Mouse (Mus musculus) 416B (cell line): ENCODE results near the gene Nxn.

Experiments
- DNase-seq: peaks from one replicate; pipeline ENCODE4 v3.0.0; 2011; ENCODE audit warnings: low read depth

Gene Nxn

GRCm38 (mm10) chr11:76328522-76329290, 70.2 kb downstream of the Nxn start:
- no peak for DNase-seq

GRCm38 (mm10) chr11:76328084-76328483, 70.9 kb downstream of the Nxn start:
- DNase-seq, result peak; percentile 34

- no peak for DNase-seq
Observed at GRCm38 (mm10) chr11:76326672-76327071, 72.3 kb downstream of the Nxn start.

- no peak for DNase-seq
Observed at GRCm38 (mm10) chr11:76326051-76326450, 72.9 kb downstream of the Nxn start.

GRCm38 (mm10) chr11:76324801-76325200, 74.1 kb downstream of the Nxn start:
- no peak for DNase-seq

- DNase-seq, result no peak
Observed at GRCm38 (mm10) chr11:76324207-76324606, 74.7 kb downstream of the Nxn start.

- peak; percentile 26 for DNase-seq
Observed at GRCm38 (mm10) chr11:76322939-76323338, 76.0 kb downstream of the Nxn start.

- no peak for DNase-seq
Observed at GRCm38 (mm10) chr11:76322081-76322480, 76.9 kb downstream of the Nxn start.

- no peak for DNase-seq
Observed at GRCm38 (mm10) chr11:76320475-76320874, 78.5 kb downstream of the Nxn start.

- no peak for DNase-seq
Observed at GRCm38 (mm10) chr11:76319714-76320435, 79.1 kb downstream of the Nxn start.

- no peak for DNase-seq
Observed at GRCm38 (mm10) chr11:76317904-76318303, 81.0 kb downstream of the Nxn start.

- no peak for DNase-seq
Observed at GRCm38 (mm10) chr11:76315785-76316444, 83.0 kb downstream of the Nxn start.

- peak; percentile 47 for DNase-seq
Observed at GRCm38 (mm10) chr11:76314741-76315140, 84.2 kb downstream of the Nxn start.

GRCm38 (mm10) chr11:76314140-76314539, 84.8 kb downstream of the Nxn start:
- DNase-seq, result no peak

GRCm38 (mm10) chr11:76312805-76313204, 86.1 kb downstream of the Nxn start:
- DNase-seq, result peak; percentile 74

- DNase-seq, result no peak
Observed at GRCm38 (mm10) chr11:76311224-76312000, 87.5 kb downstream of the Nxn start.

- peak; percentile 65 for DNase-seq
Observed at GRCm38 (mm10) chr11:76309868-76310267, 89.1 kb downstream of the Nxn start.

- no peak for DNase-seq
Observed at GRCm38 (mm10) chr11:76309072-76309471, 89.9 kb downstream of the Nxn start.

GRCm38 (mm10) chr11:76306769-76307168, 92.2 kb downstream of the Nxn start:
- DNase-seq, result peak; percentile 44

GRCm38 (mm10) chr11:76305571-76305970, 93.4 kb downstream of the Nxn start:
- DNase-seq, result no peak

- DNase-seq, result no peak
Observed at GRCm38 (mm10) chr11:76303368-76303767, 95.6 kb downstream of the Nxn start.

- no peak for DNase-seq
Observed at GRCm38 (mm10) chr11:76300862-76301261, 98.1 kb downstream of the Nxn start.
